Mouse (Mus musculus) liver, adult 2 months (tissue): Measurements from ENCODE around the gene Zc3h10.

ENCODE experiments used
- CTCF ChIP-seq: fragments of 200-500 bp; IDR thresholded peaks from 2 replicates; pipeline ENCODE4 v1.5.1; 2011; ENCODE audit warnings: low read depth, low read length, control low read depth
- POLR2A ChIP-seq: fragments of 200-500 bp; IDR thresholded peaks from 2 replicates; pipeline ENCODE4 v1.6.1; 2011; ENCODE audit warnings: low read length, control low read depth; ENCODE audit not compliant: insufficient read depth; ENCODE audit errors: extremely low read depth

DNA sequence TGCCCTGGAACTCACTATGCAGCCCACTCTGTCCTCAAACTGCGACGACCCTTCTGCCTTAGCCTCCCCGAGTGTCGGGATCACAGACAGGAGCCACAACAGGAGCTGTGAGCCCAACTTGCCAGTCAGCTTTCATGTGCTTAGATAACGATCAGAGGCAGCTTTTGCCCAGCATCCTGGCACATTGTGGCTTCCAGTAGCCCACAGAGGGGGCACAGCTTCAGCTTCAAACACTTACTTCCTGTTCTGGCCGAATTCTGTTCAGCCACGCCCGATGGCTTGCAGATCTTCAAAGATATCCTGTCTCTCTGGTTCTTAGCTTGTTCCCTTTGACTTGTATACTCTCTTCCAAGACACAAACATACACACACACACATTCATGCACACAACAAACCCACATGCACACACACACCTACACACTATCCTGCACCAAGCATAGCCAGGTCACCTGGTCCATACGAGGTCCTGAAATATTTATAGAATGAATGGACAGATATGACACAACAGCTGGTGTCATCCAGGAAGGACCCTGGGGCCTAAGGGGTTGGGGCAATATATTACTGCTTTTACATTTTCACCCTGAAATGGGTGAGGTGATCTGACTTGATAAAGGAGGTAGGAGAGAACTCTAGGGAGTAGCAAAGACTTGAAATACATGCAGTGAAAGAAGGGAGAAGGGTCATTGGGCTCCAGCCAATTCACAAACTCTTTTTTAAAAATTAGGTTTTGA is 42.8 kb downstream of the Zc3h10 start:
- no peak for TF ChIP-seq POLR2A
- no peak for TF ChIP-seq CTCF
